Mouse (Mus musculus) heart, embryonic 13.5 days (tissue): ENCODE results near the gene Vsig10l. TPM values are rescaled to one million over a fixed set of nuclear protein-coding genes. Genes with fewer than 3 reads are reported as not detected.

Source experiments
- ATAC-seq: fragments of 200-750 bp; cut with Nextera tagmentation; 2 replicates; pipeline ENCODE4 v1.8.0; 2017; ENCODE audit warnings: moderate TSS enrichment; ENCODE audit not compliant: insufficient number of reproducible peaks, low FRiP score, low TSS enrichment; ENCODE audit errors: extremely low read depth
- H3K27ac ChIP-seq: fragments of 300-500 bp; sonication (generic); replicated peaks from 2 replicates; pipeline ENCODE4 v1.5.1; 2015; ENCODE audit warnings: moderate library complexity, mild to moderate bottlenecking, inconsistent platforms
- H3K27me3 ChIP-seq: fragments of 300-500 bp; sonication (generic); replicated peaks from 2 replicates; pipeline ENCODE4 v1.6.1; 2015; ENCODE audit warnings: mild to moderate bottlenecking, inconsistent platforms
- H3K36me3 ChIP-seq: fragments of 300-500 bp; sonication (generic); 2 replicates; pipeline ENCODE4 v1.6.1; 2015; ENCODE audit warnings: mild to moderate bottlenecking, inconsistent platforms
- H3K4me1 ChIP-seq: fragments of 300-500 bp; sonication (generic); 2 replicates; pipeline ENCODE4 v1.6.1; 2015; ENCODE audit warnings: inconsistent platforms
- H3K4me2 ChIP-seq: fragments of 300-500 bp; sonication (generic); 2 replicates; pipeline ENCODE4 v1.6.1; 2015; ENCODE audit warnings: inconsistent platforms, mild to moderate bottlenecking, moderate library complexity
- H3K4me3 ChIP-seq: fragments of 300-500 bp; sonication (generic); 2 replicates; pipeline ENCODE4 v1.5.1; 2015; ENCODE audit warnings: moderate library complexity, mild to moderate bottlenecking, inconsistent platforms
- H3K9ac ChIP-seq: fragments of 300-500 bp; sonication (generic); 2 replicates; pipeline ENCODE4 v1.6.1; 2015; ENCODE audit warnings: inconsistent platforms, mild to moderate bottlenecking, moderate library complexity
- H3K9me3 ChIP-seq: fragments of 300-500 bp; sonication (generic); 2 replicates; pipeline ENCODE4 v1.6.1; 2016; ENCODE audit warnings: inconsistent platforms
- WGBS: fragments of 180-500 bp; shearing (Covaris S2); methylation state at CpG from one replicate; pipeline ENCODE4 v1.1.7; 2015; ENCODE audit warnings: mixed read lengths; 5-methylcytosine and 5-hydroxymethylcytosine counted together
- polyA plus RNA-seq: library from polyadenylated mRNA; unstranded; fragments of >200 nt; fragmentation: Nextera tagmentation; extraction: Ambion mirVana; gene quantifications from 2 replicates; pipeline ENCODE4 v1.2.1, GENCODE M21; 2015

Gene Vsig10l
- 2.2 and 2.8 TPM in 2 replicates for polyA plus RNA-seq

DNA sequence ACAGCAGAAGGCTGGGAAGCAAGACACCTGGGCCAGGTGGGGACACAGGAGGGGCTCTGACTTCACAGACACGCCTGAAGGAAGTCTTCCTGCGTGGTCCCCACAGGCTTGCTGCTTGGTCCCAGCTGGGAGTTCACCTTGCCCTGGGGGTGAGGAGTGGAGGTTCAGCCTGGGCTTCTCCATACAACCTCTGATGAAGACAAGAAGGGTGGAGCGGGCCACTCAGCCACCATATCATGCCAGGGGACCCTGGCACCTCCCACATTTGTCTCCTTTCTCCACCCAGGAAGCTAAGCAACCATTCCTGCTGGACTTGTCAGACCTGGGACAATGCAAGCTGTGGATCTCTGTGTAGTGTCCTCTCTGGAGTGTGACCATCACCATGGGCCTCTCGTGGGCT lies at the start of gene Vsig10l:
Vsig10l (plus strand) TSS at position 301 of the 400 bp plus-strand sequence.
- H3K4me3 ChIP-seq: no peak within 1 kb of the TSS
- H3K9me3 ChIP-seq: no peaks in the 10 kb centered on the region
- H3K9ac ChIP-seq: no peak within 1 kb of the TSS
- H3K27me3 ChIP-seq: peaks cover 25% of the 10 kb centered on the region
- no peak within 1 kb of the TSS for H3K27ac ChIP-seq
- peaks cover 23% of the 10 kb centered on the region for H3K4me1 ChIP-seq
- WGBS: 53% methylated on average over 4 of the region's 4 CpGs
- H3K4me2 ChIP-seq: no peak within 1 kb of the TSS
- no peak for ATAC-seq
- peaks cover 4% of the 10 kb centered on the region for H3K36me3 ChIP-seq

DNA sequence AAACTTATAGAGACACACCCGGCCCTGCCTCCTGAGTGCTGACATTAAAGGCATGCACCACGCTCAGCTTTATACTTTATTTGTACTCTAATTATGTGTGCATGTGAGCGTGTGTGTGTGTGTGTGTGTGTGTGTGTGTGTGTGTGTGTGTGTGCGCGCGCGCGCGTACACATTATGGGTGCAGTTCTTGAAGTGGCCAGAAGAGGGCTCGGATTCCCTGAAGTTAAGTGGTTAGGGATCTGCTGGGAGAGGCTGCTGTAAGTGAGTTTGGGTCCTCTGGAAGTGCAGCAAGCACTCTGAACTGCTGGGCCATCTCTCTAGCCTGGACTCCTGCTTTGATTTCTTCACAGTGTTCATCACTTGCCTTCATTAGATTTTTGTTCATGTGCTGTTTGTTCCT lies 45.7 kb upstream of the Vsig10l start:
- H3K27ac ChIP-seq: no peak overlapping the region
- no peaks in the 10 kb centered on the region for H3K4me1 ChIP-seq
- H3K9ac ChIP-seq: no peak overlapping the region
- WGBS: 85% methylated on average over 10 of the region's 10 CpGs
- peaks cover 4% of the 10 kb centered on the region; the same call in 1 of the 2 replicates for H3K9me3 ChIP-seq
- H3K4me3 ChIP-seq: no peak overlapping the region
- H3K36me3 ChIP-seq: no peaks in the 10 kb centered on the region
- no peak for ATAC-seq
- no peak overlapping the region for H3K4me2 ChIP-seq
- H3K27me3 ChIP-seq: no peaks in the 10 kb centered on the region

DNA sequence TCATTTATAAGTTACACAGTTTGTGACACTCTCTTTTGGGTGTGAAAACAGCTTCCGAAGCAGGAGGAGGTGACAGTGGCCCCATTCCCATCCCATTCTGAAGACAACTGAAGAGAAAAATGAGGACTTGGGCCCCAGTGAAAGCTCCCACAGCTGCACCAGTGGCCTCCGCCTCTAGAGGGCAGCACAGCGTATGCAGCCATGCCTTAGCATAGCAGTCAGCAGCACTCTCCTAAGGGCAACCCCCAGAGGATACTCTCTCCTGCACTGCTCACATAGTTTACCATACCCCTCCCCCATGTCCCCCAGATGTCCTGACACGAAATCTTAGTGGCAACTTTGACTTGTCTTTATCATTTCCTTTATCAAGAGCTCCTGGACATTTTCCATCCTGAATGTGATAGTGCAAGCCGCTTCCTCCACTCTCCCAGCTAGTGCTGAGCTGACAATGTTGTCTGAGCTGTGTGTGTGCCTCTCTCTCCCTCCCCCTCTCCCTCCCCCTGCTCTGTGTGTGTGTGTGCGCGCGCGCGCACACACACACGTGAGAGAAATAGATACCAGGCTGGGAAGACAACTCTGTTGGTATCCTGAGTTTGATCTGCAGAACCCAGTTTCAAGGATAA lies 39.8 kb upstream of the Vsig10l start:
- Histone ChIP-seq H3K4me3 (no peak overlapping the region), H3K4me2 (peak overlapping the region; percentile 51), H3K9ac (peak overlapping the region; percentile 4; the same call in 1 of the 2 replicates), H3K4me1 (peaks cover 4% of the 10 kb centered on the region; the same call in 1 of the 2 replicates), H3K9me3 (no peaks in the 10 kb centered on the region), H3K27ac (no peak overlapping the region), H3K27me3 (no peaks in the 10 kb centered on the region), H3K36me3 (no peaks in the 10 kb centered on the region)
- peak; percentile 58 for ATAC-seq
- 5% methylated on average over 11 of the region's 11 CpGs for WGBS

DNA sequence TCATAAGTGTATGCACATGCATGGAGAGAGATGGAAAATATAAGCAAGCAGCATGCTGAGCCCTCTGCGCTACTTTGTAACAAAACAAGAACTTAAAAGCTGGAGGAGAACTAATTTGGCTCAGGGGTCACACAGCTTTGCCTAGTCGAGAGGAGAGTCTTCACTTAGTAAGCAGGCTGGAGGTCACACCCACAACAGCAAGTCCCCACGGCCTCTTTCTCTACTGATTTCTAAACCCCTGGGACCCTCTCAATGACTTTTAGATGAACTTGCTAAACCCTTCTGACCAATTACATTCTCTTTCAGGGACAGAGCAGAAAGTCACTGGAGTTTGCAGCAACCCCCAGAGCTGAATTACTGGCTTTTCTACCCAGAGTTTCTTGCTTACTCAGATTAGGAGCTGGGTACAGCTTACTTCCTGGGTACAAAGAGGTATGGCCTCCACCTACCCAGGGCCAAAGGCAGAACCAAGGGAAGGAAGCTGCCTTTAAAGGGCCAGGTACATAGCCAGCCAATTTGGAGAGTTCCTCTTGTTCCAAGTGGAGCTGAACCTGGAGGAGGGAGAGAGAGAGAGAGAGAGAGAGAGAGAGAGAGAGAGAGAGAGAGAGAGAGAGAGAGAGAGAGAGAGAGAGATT lies 38.8 kb upstream of the Vsig10l start:
- no peaks in the 10 kb centered on the region for H3K9me3 ChIP-seq
- WGBS: 56% methylated on average over 3 of the region's 3 CpGs

DNA sequence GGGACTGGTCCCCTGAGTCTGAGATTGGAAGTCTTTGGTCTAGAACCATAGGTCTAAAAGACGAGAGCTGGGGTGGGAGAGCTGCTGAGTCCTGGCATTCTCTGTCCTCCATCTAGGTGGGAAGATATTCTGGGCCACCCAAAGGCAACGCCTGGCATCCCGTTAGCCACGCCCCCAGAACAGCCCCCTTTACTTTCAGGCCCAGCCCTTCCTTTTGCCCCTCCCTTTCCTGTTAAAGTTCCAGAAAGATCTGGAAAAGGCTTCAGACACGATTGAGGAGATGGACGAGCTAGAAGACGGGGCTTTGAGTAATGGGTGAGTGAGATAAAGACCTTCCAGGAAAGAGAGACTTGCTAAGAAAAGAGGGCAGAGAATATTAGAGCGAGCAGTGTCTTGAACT lies 35.5 kb upstream of the Vsig10l start, which contains the start of gene Lim2:
Lim2 (plus strand) TSS at position 265 of the 400 bp plus-strand sequence.
- H3K4me3 ChIP-seq: no peak within 1 kb of the TSS
- H3K27me3 ChIP-seq: no peaks in the 10 kb centered on the region
- H3K27ac ChIP-seq: no peak within 1 kb of the TSS
- no peak for ATAC-seq
- H3K4me2 ChIP-seq: no peak within 1 kb of the TSS
- no peak within 1 kb of the TSS for H3K9ac ChIP-seq
- no peaks in the 10 kb centered on the region for H3K9me3 ChIP-seq
- H3K4me1 ChIP-seq: peaks cover 4% of the 10 kb centered on the region; the same call in 1 of the 2 replicates
- H3K36me3 ChIP-seq: no peaks in the 10 kb centered on the region
- WGBS: 73% methylated on average over 8 of the region's 8 CpGs

More for the DNA sequence above, 38.8 kb upstream of the Vsig10l start:
- Histone ChIP-seq H3K36me3 (no peaks in the 10 kb centered on the region), H3K4me1 (peaks cover 4% of the 10 kb centered on the region; the same call in 1 of the 2 replicates), H3K4me2 (no peak overlapping the region), H3K4me3 (no peak overlapping the region), H3K27ac (no peak overlapping the region), H3K27me3 (no peaks in the 10 kb centered on the region), H3K9ac (no peak overlapping the region)
- ATAC-seq: no peak

DNA sequence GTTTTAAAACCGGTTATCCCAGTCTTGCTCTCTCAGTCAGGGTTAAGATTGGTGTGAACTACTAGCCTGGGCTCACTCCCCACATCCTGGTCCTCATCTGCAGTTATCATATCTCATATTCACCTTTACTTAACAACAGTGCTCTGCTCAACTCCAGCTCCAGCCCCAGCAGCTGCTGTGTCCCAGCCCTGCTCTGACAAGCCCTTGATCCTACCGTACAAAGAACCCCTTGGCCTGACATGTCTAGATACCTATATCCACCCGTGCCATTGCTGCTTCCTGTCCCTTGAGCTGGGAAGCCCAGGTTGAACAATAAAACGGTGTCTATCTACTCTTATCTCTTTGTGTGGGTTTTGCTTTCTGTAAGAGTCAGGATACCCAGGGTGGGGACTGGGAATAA lies 33.5 kb upstream of the Vsig10l start:
- Histone ChIP-seq H3K4me3 (no peak overlapping the region), H3K4me2 (no peak overlapping the region), H3K27ac (no peak overlapping the region), H3K27me3 (no peaks in the 10 kb centered on the region), H3K9ac (no peak overlapping the region), H3K4me1 (no peaks in the 10 kb centered on the region), H3K36me3 (no peaks in the 10 kb centered on the region), H3K9me3 (no peaks in the 10 kb centered on the region)
- no peak for ATAC-seq
- 32% methylated on average over 4 of the region's 4 CpGs for WGBS

DNA sequence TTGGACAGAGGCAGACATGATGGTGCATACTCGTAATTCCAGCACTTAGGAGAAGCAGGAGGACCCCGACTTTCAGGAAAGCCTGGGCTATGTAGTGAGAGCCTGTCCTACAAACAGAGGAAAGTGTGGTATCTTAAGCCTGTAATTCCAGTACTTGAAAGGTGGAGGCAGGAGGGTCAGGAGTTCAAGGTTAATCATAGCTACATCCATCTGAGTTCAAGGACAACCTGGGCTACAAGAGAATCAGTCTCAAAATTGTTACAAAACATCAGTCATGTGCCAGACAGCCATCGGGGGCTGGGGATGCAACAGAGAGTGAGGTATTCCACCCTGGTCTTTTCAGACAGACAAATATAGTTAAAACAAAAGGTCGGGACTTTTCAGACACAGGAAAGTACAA lies 30.1 kb upstream of the Vsig10l start:
- ATAC-seq: no peak
- Histone ChIP-seq H3K36me3 (no peaks in the 10 kb centered on the region), H3K9ac (no peak overlapping the region), H3K27me3 (no peaks in the 10 kb centered on the region), H3K9me3 (no peaks in the 10 kb centered on the region), H3K4me1 (no peaks in the 10 kb centered on the region), H3K4me2 (no peak overlapping the region), H3K27ac (no peak overlapping the region), H3K4me3 (no peak overlapping the region)
- WGBS: 59% methylated on average over 4 of the region's 4 CpGs

DNA sequence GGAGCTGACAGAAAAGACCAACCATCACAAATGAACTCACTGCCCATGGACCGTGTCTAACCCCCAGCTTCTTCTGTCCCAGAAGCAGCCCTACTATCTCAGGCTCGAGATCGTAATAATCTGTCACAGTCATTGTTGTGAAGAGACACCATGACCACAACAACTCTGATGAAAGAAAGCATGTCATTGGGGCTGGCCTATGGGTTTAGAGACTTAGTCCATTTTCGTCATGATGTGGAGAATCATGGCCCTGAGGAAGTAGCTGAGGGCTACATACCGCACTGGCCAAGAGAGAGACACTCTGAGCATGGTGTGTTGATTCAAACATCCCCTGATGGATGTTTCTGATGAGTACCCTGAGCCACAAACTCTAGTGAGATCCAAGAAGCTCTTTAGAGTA lies 28.3 kb upstream of the Vsig10l start:
- Histone ChIP-seq H3K4me2 (no peak overlapping the region), H3K4me3 (no peak overlapping the region), H3K27me3 (peaks cover 4% of the 10 kb centered on the region; the same call in 1 of the 2 replicates), H3K9ac (no peak overlapping the region), H3K27ac (no peak overlapping the region), H3K36me3 (no peaks in the 10 kb centered on the region), H3K4me1 (no peaks in the 10 kb centered on the region), H3K9me3 (no peaks in the 10 kb centered on the region)
- WGBS: 85% methylated on average over 5 of the region's 5 CpGs
- no peak for ATAC-seq

DNA sequence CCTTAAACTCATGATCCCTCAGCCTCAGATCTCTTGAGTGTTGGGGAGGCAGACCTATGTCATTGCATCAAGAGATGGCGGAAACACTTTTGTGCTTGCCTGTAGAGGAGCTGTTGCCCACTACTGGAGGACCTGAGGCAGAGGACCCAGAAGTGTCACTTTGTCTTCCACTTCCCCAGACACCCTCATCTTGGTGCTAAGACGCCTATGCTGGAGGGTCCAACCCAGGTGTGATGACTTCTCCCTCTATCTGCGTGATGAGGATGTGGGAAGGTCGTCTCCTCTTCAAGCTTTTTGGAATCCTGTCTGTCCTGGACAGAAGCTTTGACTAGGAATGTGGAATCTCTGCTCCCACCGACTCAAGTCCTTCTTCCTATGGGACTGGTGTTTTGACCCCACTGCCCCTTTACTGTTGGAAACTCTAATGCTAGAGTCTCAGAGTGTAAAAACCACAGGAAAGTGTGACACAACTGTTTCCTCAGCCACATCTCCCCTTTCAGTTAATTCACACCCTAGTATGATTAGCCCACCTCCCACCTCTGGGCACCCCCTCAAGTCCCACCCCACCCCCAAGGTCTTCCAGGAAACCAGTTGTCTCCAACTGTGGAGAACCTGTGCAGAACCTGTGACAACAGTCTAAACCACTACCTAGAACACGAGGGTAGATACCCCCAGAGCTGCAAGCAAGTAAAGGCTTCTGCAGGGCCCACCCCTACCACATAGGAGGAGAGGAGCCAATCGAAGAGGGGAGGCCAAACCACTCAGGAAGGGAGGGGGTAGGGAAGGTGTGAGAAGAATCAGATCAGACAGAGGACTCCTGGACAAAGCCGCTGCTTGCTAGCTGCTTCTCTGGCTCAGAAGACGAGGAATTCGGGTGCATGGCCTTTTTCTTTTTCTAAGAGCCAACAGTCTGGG lies 26.4 kb upstream of the Vsig10l start, which contains the start of gene Nkg7:
Nkg7 (plus strand) TSS at position 733 of the 915 bp plus-strand sequence.
- 62% methylated on average over 10 of the region's 10 CpGs for WGBS
- Histone ChIP-seq H3K27ac (no peak within 1 kb of the TSS), H3K9me3 (no peaks in the 10 kb centered on the region), H3K4me3 (no peak within 1 kb of the TSS), H3K4me1 (no peaks in the 10 kb centered on the region), H3K4me2 (no peak within 1 kb of the TSS), H3K9ac (no peak within 1 kb of the TSS), H3K27me3 (peaks cover 4% of the 10 kb centered on the region; the same call in 1 of the 2 replicates), H3K36me3 (no peaks in the 10 kb centered on the region)
- ATAC-seq: no peak

DNA sequence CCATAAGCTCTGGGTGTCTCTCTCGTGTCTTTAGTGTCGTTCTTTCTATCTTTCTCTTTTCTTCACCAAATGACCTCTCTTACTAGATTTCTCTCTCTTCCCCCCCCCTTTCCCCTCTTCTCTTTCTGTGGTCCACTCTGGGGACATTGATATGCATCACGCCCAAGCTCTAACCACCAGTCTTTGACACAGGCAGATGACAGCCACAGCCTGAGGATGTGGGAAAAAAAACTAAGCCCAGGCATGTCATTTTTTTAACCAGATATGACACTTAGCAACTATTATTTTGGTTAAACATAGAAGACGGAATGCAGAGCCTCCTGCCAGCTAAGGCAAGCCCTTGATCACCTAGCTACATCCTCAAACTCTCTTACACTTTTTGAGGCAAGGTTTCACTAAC lies 24.3 kb upstream of the Vsig10l start:
- no peaks in the 10 kb centered on the region for H3K36me3 ChIP-seq
- H3K4me1 ChIP-seq: peaks cover 9% of the 10 kb centered on the region
- no peak overlapping the region for H3K4me2 ChIP-seq
- H3K9ac ChIP-seq: no peak overlapping the region
- H3K9me3 ChIP-seq: no peaks in the 10 kb centered on the region
- no peak overlapping the region for H3K27ac ChIP-seq
- H3K27me3 ChIP-seq: peaks cover 4% of the 10 kb centered on the region; the same call in 1 of the 2 replicates
- 77% methylated on average over 4 of the region's 4 CpGs for WGBS
- no peak overlapping the region for H3K4me3 ChIP-seq
- ATAC-seq: no peak

DNA sequence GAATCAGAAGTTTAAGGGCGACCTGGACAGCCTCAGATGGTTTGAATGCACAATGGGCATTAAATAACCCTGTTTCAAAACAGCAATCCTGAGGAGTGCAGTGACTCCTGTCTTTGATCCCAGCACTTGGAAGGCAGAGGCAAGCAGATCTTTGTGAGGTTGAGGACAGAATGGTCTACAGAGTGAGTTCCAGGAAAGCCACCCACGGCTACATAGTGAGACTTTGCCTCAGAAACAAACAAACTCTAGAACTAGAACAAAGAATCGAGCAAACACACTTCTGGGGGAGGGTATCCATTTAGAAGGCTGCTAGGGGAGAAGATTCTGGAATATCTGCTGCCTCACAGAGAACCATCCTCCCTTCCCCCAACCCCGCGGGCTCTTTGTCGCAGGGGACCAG lies 22.5 kb upstream of the Vsig10l start, which contains the start of gene Cldnd2:
Cldnd2 (plus strand) TSS at position 301 of the 400 bp plus-strand sequence.
- Histone ChIP-seq H3K4me3 (no peak within 1 kb of the TSS), H3K9me3 (no peaks in the 10 kb centered on the region), H3K4me1 (peaks cover 22% of the 10 kb centered on the region), H3K27ac (no peak within 1 kb of the TSS), H3K27me3 (peaks cover 4% of the 10 kb centered on the region; the same call in 1 of the 2 replicates), H3K9ac (no peak within 1 kb of the TSS), H3K4me2 (no peak within 1 kb of the TSS), H3K36me3 (no peaks in the 10 kb centered on the region)
- WGBS: 77% methylated on average over 6 of the region's 6 CpGs
- no peak for ATAC-seq
